Mouse (Mus musculus): ENCODE measurements at regions not wholly inside any gene's neighbourhood (a gene's known extent, or its start where the extent isn't known, plus 50 kb on each side); places are given as distances from the start of the nearest gene placed in this dataset.

DNA sequence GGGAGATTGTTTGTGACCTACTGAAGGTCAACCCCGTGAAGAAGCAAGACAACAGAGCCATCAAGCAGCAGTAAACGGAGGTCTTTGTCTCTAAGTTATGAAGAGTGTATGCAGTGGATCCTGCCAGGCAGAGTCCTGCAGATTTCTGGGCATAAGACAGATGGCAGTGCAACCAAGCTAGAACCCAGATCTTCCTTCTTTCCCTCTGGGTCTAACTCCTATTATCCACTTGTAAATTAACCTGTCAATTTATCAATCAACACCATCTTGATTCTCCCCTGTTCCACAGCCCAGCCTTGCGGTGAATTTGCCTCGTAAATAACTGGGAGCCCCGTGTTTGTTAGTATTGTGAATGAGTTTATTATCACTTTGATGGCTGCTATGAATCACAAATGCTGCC is 555.7 kb downstream of the Nr2f2 start:
- no peak overlapping the region for H3K4me3 ChIP-seq (replicated peaks)
- H3K4me1 ChIP-seq, result no peaks in the 10 kb centered on the region
- WGBS, result 35% methylated on average over 5 of the region's 5 CpGs
- H3K9me3 ChIP-seq (replicated peaks), result no peaks in the 10 kb centered on the region
- H3K27me3 ChIP-seq, result no peaks in the 10 kb centered on the region
- H3K9ac ChIP-seq, result no peak overlapping the region
- H3K4me2 ChIP-seq (replicated peaks), result no peak overlapping the region
- no peak for ATAC-seq (ENCODE audit: insufficient number of reproducible peaks, low FRiP score, low TSS enrichment, low read depth)
- no peaks in the 10 kb centered on the region for H3K36me3 ChIP-seq
- no peak overlapping the region for H3K27ac ChIP-seq (replicated peaks)

DNA sequence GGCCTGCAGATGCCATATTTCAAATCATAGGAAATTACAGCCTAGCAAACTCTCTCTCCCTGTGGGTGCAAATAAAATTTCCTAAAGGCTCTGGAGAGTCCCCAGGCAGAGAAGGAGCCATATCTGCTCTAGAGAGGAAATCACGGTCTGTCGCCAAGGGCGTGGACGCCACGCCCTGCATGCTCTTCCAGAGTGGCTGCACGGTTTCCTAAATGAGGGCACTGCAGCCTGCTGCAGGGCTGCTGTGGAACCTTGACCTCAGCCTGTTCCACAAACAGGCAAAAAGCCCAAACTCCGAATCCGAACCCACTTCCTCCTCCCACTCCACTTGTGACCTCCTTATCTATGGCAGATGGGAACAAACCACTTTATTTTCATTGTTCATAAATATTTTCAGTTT is 559.3 kb downstream of the Nr2f2 start:
- ATAC-seq (ENCODE audit: insufficient number of reproducible peaks, low FRiP score, low TSS enrichment, low read depth), result no peak

DNA sequence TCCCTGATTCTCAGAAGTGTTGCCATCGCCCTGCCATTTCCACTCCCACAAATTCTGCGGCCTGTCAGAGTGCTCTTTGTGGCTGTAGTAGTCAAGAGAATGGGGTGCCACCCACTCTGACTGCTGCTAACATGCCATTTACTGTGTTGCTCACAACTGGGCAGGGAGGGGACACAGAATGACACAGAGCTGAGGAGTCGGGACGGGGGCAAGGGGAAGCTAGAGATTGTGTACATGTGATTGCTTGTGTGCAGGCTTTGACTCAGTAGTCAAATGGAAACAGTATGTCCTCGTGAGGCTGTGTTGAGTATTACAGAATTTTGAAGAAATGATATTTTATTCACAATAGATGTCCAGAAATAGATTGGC is 595.6 kb downstream of the Nr2f2 start:
- 72% methylated on average over 5 of the region's 5 CpGs for WGBS
- Histone ChIP-seq H3K36me3 (no peaks in the 10 kb centered on the region), H3K9ac (no peak overlapping the region), H3K4me2 (replicated peaks) (no peak overlapping the region), H3K27ac (replicated peaks) (no peak overlapping the region), H3K4me1 (no peaks in the 10 kb centered on the region), H3K27me3 (no peaks in the 10 kb centered on the region), H3K9me3 (replicated peaks) (no peaks in the 10 kb centered on the region), H3K4me3 (replicated peaks) (no peak overlapping the region)
- ATAC-seq (ENCODE audit: insufficient number of reproducible peaks, low FRiP score, low TSS enrichment, low read depth), result no peak

More for the DNA sequence above, 559.3 kb downstream of the Nr2f2 start:
- H3K4me1 ChIP-seq, result no peaks in the 10 kb centered on the region
- WGBS, result 48% methylated on average over 8 of the region's 8 CpGs
- no peaks in the 10 kb centered on the region for H3K27me3 ChIP-seq
- H3K36me3 ChIP-seq, result no peaks in the 10 kb centered on the region
- H3K9me3 ChIP-seq (replicated peaks), result no peaks in the 10 kb centered on the region
- no peak overlapping the region for H3K4me2 ChIP-seq (replicated peaks)
- H3K27ac ChIP-seq (replicated peaks), result no peak overlapping the region
- no peak overlapping the region for H3K4me3 ChIP-seq (replicated peaks)
- no peak overlapping the region for H3K9ac ChIP-seq

DNA sequence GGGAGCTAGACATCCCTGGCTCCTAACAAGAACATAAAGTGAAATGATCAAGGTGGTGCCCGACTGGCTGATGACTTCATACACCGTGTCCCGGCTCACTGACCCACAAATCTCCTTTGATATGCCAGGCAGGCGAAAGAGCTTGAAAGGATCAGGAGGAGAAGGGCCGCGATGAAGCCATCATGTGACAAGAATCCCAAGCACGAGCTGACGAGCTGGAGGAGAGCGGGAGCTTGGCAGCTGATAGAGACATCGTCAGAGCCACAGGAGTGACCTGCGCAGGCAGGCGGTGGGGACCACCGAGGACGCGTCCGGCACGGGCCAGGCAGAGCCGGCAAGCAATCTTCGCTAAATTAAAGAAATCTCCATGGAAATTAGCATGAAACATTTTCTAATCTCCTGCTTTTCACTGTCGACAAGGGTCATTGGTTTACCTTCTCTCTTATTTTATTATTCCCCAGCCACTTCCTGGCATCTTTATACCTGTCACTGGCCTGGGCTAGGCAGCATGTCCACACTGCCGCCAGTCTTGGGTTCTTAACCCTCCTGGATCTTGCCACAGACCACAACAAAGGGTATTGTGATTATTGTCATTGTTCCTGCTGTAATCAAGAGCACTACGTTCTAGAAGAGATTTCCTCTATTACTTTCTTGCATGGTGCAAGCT is 596.1 kb downstream of the Nr2f2 start:
- no peak overlapping the region for H3K27ac ChIP-seq (replicated peaks)
- H3K4me2 ChIP-seq (replicated peaks), result no peak overlapping the region
- no peaks in the 10 kb centered on the region for H3K36me3 ChIP-seq
- ATAC-seq (ENCODE audit: insufficient number of reproducible peaks, low FRiP score, low TSS enrichment, low read depth), result no peak
- H3K9me3 ChIP-seq (replicated peaks), result no peaks in the 10 kb centered on the region
- no peak overlapping the region for H3K4me3 ChIP-seq (replicated peaks)
- no peak overlapping the region for H3K9ac ChIP-seq
- H3K27me3 ChIP-seq, result no peaks in the 10 kb centered on the region
- no peaks in the 10 kb centered on the region for H3K4me1 ChIP-seq
- WGBS, result 56% methylated on average over 22 of the region's 22 CpGs

DNA sequence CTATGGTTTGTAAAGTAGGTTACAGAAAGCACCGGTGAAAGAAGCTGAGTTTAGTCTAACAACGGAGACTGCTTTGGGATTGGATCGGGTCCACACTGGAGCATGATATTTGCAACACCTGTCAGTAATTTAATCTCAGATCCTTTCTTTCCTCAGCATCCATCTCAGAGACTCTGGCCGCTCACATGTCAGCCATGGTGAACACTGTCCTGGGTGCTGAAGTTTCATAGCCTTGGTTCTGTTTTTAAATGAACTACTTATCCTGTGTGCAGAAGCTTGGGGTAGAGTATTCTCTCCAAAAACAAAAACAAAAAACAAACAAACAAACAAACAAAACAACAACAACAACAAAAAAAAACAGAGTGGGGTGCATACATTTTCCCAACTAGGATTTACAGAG is 600.1 kb downstream of the Nr2f2 start:
- Histone ChIP-seq H3K36me3 (no peaks in the 10 kb centered on the region), H3K9me3 (replicated peaks) (no peaks in the 10 kb centered on the region), H3K27ac (replicated peaks) (no peak overlapping the region), H3K4me2 (replicated peaks) (no peak overlapping the region), H3K9ac (no peak overlapping the region), H3K4me3 (replicated peaks) (no peak overlapping the region), H3K4me1 (no peaks in the 10 kb centered on the region), H3K27me3 (no peaks in the 10 kb centered on the region)
- WGBS, result 22% methylated on average over 4 of the region's 4 CpGs
- ATAC-seq (ENCODE audit: insufficient number of reproducible peaks, low FRiP score, low TSS enrichment, low read depth), result no peak

DNA sequence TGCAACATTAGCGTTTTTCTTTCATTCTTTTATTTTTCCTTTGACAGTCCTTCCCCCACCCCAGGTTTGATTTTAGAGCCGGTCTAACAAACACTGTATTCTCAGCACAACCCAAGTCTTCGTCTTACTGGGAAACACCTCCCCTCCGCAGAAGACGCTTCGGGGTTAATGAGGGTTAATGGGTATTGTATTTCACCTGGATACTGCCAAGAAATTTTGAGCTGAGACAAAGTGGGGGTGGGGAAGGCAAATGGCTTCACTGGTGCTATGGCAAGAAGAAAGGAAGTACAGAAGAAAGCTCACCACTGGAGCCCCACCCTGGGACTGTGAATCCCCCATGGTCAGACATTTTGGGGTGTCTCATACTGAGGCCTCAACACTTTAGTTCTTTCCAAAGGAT is 626.0 kb downstream of the Nr2f2 start:
- Histone ChIP-seq H3K27ac (replicated peaks) (no peak overlapping the region), H3K36me3 (no peaks in the 10 kb centered on the region), H3K4me2 (replicated peaks) (peak overlapping the region; percentile 9; the same call in 1 of the 2 replicates), H3K27me3 (no peaks in the 10 kb centered on the region), H3K4me1 (no peaks in the 10 kb centered on the region), H3K9ac (no peak overlapping the region), H3K9me3 (replicated peaks) (no peaks in the 10 kb centered on the region), H3K4me3 (replicated peaks) (no peak overlapping the region)
- 21% methylated on average over 6 of the region's 6 CpGs for WGBS
- no peak for ATAC-seq (ENCODE audit: insufficient number of reproducible peaks, low FRiP score, low TSS enrichment, low read depth)

DNA sequence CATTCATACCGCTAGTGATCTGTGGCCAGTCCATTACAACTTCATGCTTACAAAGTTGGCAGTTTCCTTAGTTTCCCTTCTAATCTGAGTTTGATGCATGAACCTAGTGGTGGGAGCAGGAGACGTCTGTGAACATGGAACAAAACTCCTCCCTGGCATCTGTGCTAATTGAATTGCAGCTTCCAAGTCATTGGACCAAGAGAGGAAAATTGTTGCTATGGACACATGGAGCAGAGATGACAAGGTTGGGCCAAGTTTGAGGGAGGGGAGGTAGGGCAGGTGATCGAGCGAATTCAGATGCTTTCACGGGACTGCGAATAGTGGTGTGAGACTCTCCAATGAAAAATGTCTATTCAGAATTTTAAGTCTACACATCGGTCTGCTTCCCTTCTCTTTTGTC is 627.5 kb downstream of the Nr2f2 start:
- H3K4me2 ChIP-seq (replicated peaks), result no peak overlapping the region
- no peaks in the 10 kb centered on the region for H3K4me1 ChIP-seq
- H3K9me3 ChIP-seq (replicated peaks), result no peaks in the 10 kb centered on the region
- no peak overlapping the region for H3K27ac ChIP-seq (replicated peaks)
- no peak for ATAC-seq (ENCODE audit: insufficient number of reproducible peaks, low FRiP score, low TSS enrichment, low read depth)
- no peak overlapping the region for H3K4me3 ChIP-seq (replicated peaks)
- no peaks in the 10 kb centered on the region for H3K36me3 ChIP-seq
- no peaks in the 10 kb centered on the region for H3K27me3 ChIP-seq
- WGBS, result 90% methylated on average over 7 of the region's 7 CpGs
- no peak overlapping the region for H3K9ac ChIP-seq

DNA sequence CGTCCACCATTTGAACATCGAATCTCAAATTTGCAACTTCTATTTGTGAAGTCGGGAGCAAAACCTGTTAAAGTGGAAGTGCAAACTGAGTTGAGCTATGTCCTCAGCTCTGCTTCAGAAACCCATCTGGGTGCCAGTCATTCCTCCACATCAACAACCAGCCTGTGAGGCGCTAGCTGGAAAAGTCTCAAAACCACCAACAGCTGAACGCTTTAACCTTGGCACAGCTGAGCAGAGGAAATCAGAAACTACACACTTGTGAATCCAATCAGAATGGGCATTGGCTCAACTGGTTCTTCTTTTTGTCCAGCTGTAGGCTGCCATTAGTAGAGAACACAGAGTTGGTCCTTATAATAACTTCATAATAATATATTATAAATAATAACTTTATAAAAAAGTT is 651.5 kb downstream of the Nr2f2 start:
- Histone ChIP-seq H3K27ac (replicated peaks) (no peak overlapping the region), H3K27me3 (no peaks in the 10 kb centered on the region), H3K9ac (no peak overlapping the region), H3K36me3 (no peaks in the 10 kb centered on the region), H3K4me2 (replicated peaks) (no peak overlapping the region), H3K4me1 (no peaks in the 10 kb centered on the region), H3K4me3 (replicated peaks) (no peak overlapping the region), H3K9me3 (replicated peaks) (no peaks in the 10 kb centered on the region)
- ATAC-seq (ENCODE audit: insufficient number of reproducible peaks, low FRiP score, low TSS enrichment, low read depth), result no peak
- WGBS, result 79% methylated on average over 5 of the region's 5 CpGs

DNA sequence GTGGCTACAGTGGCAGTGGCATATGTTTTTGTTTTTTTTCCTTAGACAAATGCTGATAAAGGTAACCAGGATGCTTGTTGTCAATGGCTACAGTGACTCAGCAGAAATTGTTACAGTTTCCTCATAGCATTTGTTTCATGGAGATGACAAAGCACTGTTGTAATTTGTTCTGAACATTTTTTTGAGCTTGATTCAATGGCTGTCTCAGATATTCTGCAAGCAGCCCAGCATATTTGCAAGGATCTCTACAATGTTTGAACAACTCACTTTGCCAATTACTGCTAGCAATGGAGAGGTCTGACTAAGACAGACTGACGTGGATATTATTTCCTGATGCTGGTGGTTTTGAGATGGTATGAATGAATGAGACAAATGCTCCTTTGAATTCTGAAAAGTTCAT is 696.3 kb downstream of the Nr2f2 start:
- Histone ChIP-seq H3K9me3 (replicated peaks) (no peaks in the 10 kb centered on the region), H3K36me3 (no peaks in the 10 kb centered on the region), H3K4me1 (no peaks in the 10 kb centered on the region), H3K9ac (no peak overlapping the region), H3K4me3 (replicated peaks) (no peak overlapping the region), H3K27ac (replicated peaks) (no peak overlapping the region), H3K27me3 (no peaks in the 10 kb centered on the region), H3K4me2 (replicated peaks) (no peak overlapping the region)
- 44% methylated on average over 1 of the region's 1 CpGs for WGBS
- ATAC-seq (ENCODE audit: insufficient number of reproducible peaks, low FRiP score, low TSS enrichment, low read depth), result no peak

DNA sequence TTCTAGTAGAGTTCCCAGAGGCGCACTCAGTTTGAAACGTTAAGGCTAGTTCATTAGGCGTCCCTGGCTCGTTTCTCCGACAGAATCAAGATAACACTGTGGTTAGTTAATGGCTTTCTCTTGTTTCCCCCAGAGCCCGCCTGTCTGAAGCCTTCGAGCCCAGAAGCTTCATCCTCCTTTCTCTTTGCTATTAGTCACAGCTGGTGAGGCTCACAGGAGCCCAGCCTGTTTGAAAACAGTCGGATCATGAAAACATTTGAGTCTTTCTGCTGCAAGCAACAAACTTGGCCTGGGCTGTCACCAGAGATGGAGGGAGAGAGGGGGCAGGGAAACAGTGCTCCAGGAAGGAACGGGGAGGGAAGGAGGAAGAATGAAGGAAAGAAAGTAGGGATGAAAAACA is 711.0 kb downstream of the Nr2f2 start:
- Histone ChIP-seq H3K9ac (no peak overlapping the region), H3K4me1 (no peaks in the 10 kb centered on the region), H3K27me3 (no peaks in the 10 kb centered on the region), H3K36me3 (no peaks in the 10 kb centered on the region), H3K4me2 (replicated peaks) (no peak overlapping the region), H3K9me3 (replicated peaks) (no peaks in the 10 kb centered on the region), H3K27ac (replicated peaks) (no peak overlapping the region), H3K4me3 (replicated peaks) (no peak overlapping the region)
- ATAC-seq (ENCODE audit: insufficient number of reproducible peaks, low FRiP score, low TSS enrichment, low read depth), result no peak
- WGBS, result 8% methylated on average over 9 of the region's 9 CpGs

DNA sequence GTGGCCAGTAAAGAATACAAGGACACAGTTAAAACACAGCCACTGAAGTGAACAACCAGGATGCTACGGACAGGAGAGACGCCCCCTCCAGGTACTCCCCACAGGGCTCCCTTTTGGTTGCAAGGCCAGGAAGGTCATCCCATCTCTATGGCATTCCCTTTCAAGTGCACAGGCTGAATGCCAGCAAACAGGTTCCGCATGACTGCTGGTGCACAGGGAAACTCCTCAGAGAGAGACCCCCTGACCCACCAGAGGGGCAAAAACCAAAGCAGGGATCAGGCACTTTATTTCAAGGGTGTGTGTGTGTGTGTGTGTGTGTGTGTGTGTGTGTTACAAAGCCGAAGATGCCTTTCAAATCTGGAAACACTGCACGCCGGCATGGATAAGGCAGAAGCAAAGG is 721.1 kb downstream of the Nr2f2 start:
- H3K27ac ChIP-seq (replicated peaks), result no peak overlapping the region
- WGBS, result 55% methylated on average over 6 of the region's 6 CpGs
- H3K27me3 ChIP-seq, result no peaks in the 10 kb centered on the region
- H3K4me1 ChIP-seq, result no peaks in the 10 kb centered on the region
- H3K36me3 ChIP-seq, result no peaks in the 10 kb centered on the region
- no peak overlapping the region for H3K4me2 ChIP-seq (replicated peaks)
- H3K4me3 ChIP-seq (replicated peaks), result no peak overlapping the region
- H3K9me3 ChIP-seq (replicated peaks), result no peaks in the 10 kb centered on the region
- ATAC-seq (ENCODE audit: insufficient number of reproducible peaks, low FRiP score, low TSS enrichment, low read depth), result no peak
- no peak overlapping the region for H3K9ac ChIP-seq

DNA sequence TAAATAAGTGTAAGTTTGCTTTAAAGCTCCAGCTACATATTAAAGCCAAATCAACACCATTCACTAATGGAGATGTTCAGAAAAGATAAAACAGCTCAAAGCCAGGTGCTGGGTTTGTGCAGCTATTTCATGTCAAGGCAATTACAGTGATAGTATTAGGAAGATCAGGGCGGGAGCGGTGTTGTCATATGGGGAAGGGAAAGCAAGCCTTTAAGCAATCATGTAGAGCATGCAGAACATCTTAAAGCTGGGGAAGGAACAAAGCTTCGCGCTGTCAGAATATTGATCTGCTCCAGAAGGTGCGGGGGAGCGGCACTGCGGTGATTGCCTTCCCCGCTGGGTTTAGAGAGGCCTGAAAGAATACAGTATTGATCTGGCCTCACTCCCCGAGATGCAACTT is 724.9 kb downstream of the Nr2f2 start:
- H3K4me3 ChIP-seq (replicated peaks), result no peak overlapping the region
- H3K9me3 ChIP-seq (replicated peaks), result no peaks in the 10 kb centered on the region
- H3K9ac ChIP-seq, result no peak overlapping the region
- H3K4me2 ChIP-seq (replicated peaks), result no peak overlapping the region
- no peak for ATAC-seq (ENCODE audit: insufficient number of reproducible peaks, low FRiP score, low TSS enrichment, low read depth)
- 34% methylated on average over 9 of the region's 9 CpGs for WGBS
- H3K4me1 ChIP-seq, result no peaks in the 10 kb centered on the region
- H3K27ac ChIP-seq (replicated peaks), result no peak overlapping the region
- no peaks in the 10 kb centered on the region for H3K36me3 ChIP-seq
- no peaks in the 10 kb centered on the region for H3K27me3 ChIP-seq

Measured in embryonic facial prominence, embryonic 15.5 days (tissue).